Mouse (Mus musculus): ENCODE data around the gene Clec10a.

DNA sequence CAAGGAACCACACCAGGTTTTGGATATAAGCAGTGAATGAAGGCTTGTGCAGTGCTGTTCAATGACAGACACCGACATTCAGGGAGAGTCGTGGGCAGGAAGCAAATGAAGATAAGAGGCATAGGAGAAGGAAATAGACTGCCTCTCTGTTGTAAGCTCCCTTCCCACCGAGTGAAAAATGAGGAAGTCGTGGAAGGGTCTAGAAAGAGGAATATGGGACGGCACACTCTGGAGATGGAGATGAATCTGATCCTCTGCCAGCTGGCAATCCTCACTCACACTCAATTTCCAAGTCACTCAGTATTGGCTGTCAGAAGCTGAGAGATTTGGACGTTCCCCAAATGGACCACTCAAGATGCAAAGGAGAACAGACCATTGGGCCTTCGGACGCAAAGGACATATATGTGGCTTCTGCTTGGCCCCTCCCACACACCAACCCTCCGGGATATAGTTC is 26.0 kb upstream of the Clec10a start, which contains the start of gene Mgl2:
- no peak for TF ChIP-seq CTCF (IDR thresholded peaks at IDR 0.05; ENCODE audit: low read depth, low read length)
- TF ChIP-seq POLR2A (IDR thresholded peaks at IDR 0.05; ENCODE audit: borderline replicate concordance, low read depth, low read length) = no peak

All from bone marrow macrophage, adult 2 months (primary cell).